Mouse (Mus musculus): ENCODE data around the gene Gnat2. TPM values are rescaled to one million over a fixed set of nuclear protein-coding genes. Genes with fewer than 3 reads are reported as not detected.
A peak's percentile ranks its signal among the peaks of the same experiment; 100 is the strongest.

Gene Gnat2
- 9.0 and 10.2 TPM in 2 replicates for total RNA-seq (2014; fragmentation: Nextera tagmentation)
- 2.0 and 4.5 TPM in 2 replicates for total RNA-seq (2017)
- polyA plus RNA-seq (2012), result 0.85 and 2.4 TPM in 2 replicates

DNA sequence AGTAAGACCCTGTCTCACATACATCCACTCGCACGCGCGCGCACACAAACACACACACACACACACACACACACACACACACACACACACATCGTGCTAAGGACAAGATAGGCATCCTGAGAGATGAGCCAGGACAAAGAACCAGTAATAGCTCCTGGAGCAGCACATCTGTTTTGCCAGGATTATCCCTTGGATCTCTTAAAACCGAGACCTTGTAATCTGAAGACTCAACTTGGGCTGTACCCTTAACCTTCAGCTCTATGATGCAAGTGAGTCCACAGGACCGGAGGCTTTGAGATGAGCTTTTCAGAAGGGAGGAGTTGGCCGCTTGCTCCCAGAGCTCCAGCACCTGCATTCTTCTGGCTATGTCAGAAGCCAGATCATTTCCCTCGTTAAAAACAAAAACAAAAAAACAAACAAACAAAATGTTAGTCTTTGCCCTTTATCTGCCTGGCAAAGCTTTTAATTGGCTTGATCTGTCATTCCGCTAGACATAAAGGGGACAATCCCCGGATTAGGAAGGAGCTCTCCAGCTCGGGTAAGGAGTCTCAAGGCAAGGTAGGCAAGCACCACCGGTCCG, at the start of gene Gnat2:
Gene Gnat2 (plus strand): TSS at position 254 of the 580 bp plus-strand sequence.
- Histone ChIP-seq H3K27me3 (ENCODE audit: insufficient read depth, low read length) (no peaks in the 10 kb centered on the region), H3K36me3 (replicated peaks) (peaks cover 38% of the 10 kb centered on the region), H3K9me3 (replicated peaks) (no peaks in the 10 kb centered on the region), H3K4me3 (ENCODE audit: low read depth, low read length) (no peak within 1 kb of the TSS), H3K4me1 (ENCODE audit: insufficient read depth, low read depth, low read length) (peaks cover 81% of the 10 kb centered on the region)
- TF ChIP-seq POLR2AphosphoS5 (IDR thresholded peaks at IDR 0.05; ENCODE audit: insufficient replicate concordance, low read depth, low read length) (no peak), GATA1 (IDR thresholded peaks at IDR 0.05; ENCODE audit: borderline replicate concordance, low read length) (no peak), GATA2 (IDR thresholded peaks at IDR 0.05; ENCODE audit: borderline replicate concordance, low read depth, low read length) (no peak), CTCF (IDR thresholded peaks at IDR 0.05; ENCODE audit: low read depth, low read length) (no peak), TAL1 (conservative IDR thresholded peaks at IDR 0.05; ENCODE audit: low read depth, low read length) (no peak)
- ATAC-seq (ENCODE audit: extremely low read depth, insufficient number of reproducible peaks, low FRiP score, poor library complexity, severe bottlenecking), result no peak
- DNase-seq (ENCODE audit: low spot score), result no peak

DNA sequence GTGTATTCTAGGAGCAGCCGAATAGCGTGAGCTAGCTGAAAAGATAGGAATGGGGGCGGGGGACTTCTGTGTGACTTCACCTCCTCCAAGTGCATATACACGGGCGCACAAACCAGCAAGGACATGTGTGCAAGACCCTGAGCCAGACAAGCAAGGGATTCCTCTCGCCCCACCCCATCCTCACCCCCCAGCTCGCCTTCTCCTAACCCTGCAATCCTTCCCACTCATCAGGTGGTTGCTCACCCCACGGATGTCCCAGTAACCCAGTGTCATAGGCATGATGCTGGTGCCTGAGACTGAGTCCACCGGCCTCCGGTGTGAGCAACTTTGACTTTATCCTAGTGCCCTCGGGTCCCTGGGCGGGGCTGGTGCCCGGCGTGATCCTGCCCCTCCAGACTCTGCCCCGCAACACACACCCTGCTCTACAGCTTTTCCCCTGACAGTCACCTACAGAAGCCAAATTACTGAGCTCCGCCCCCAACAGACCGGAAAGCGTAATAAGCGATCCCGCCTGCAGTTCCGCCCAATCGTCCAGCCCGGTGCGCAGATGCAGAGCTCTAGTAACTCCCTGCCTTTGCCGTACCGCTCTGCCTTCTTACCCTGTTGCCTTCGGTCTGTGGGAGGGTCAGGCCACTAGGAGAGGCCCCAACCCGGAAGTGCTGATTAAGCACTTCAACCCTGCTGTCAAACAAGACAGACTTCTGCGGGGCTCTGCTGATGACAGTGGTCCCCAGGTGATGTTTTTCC, 48.0 kb upstream of the Gnat2 start, which contains the start of gene Gstm4:
Gene Gstm4 (minus strand): TSS at position 501 of the 747 bp plus-strand sequence.
- no peak within 1 kb of the TSS for H3K4me3 ChIP-seq (ENCODE audit: low read depth, low read length)
- DNase-seq (ENCODE audit: low spot score) (no peak), ATAC-seq (ENCODE audit: extremely low read depth, insufficient number of reproducible peaks, low FRiP score, poor library complexity, severe bottlenecking) (no peak)
- no peak for TF ChIP-seq POLR2AphosphoS5 (IDR thresholded peaks at IDR 0.05; ENCODE audit: insufficient replicate concordance, low read depth, low read length)
- no peak for TF ChIP-seq CTCF (IDR thresholded peaks at IDR 0.05; ENCODE audit: low read depth, low read length)
- no peak for TF ChIP-seq GATA2 (IDR thresholded peaks at IDR 0.05; ENCODE audit: borderline replicate concordance, low read depth, low read length)
- TF ChIP-seq GATA1 (IDR thresholded peaks at IDR 0.05; ENCODE audit: borderline replicate concordance, low read length), result no peak
- no peak for TF ChIP-seq TAL1 (conservative IDR thresholded peaks at IDR 0.05; ENCODE audit: low read depth, low read length)
- H3K9me3 ChIP-seq (replicated peaks), result no peaks in the 10 kb centered on the region
- peaks cover 18% of the 10 kb centered on the region for H3K27me3 ChIP-seq (ENCODE audit: insufficient read depth, low read length)
- H3K4me1 ChIP-seq (ENCODE audit: insufficient read depth, low read depth, low read length), result peaks cover 6% of the 10 kb centered on the region
- no peaks in the 10 kb centered on the region for H3K36me3 ChIP-seq (replicated peaks)

DNA sequence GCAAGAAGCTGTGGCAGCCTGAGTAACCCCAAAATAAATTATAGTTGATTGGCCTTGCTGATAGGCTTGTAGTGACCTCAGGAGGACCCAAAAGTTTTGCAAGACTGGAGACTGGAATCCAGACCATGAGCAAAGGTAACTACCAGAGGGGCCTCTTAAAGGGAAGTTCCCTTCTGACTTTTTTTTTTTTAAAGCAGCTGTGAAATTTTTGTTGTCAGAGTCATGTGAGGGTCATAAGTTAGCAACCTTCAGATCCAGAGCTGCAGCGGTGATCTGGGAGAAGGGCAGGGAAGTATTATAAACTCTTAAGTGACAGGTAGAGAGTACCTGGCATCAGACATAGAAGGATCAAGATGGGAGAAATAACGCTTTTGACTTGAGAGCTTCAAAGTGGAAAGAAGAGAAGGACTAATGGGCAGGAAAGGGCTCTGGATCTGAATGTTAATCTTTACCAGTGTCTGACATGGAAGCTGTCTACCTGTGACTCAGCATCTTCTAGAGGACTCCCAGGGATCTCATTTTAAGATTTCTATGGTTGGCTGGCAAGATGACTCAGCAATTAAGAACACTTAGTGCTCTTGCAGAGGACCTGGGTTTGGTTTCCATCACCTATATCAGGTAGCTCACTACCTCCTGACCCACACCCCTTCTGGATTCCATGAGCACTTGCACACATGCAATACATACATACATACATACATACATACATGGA, 45.5 kb upstream of the Gnat2 start:
- H3K27me3 ChIP-seq (ENCODE audit: insufficient read depth, low read length), result peaks cover 19% of the 10 kb centered on the region
- ATAC-seq (ENCODE audit: extremely low read depth, insufficient number of reproducible peaks, low FRiP score, poor library complexity, severe bottlenecking), result no peak
- H3K36me3 ChIP-seq (replicated peaks), result no peaks in the 10 kb centered on the region
- H3K4me3 ChIP-seq (ENCODE audit: low read depth, low read length), result no peak overlapping the region
- H3K4me1 ChIP-seq (ENCODE audit: insufficient read depth, low read depth, low read length), result peaks cover 6% of the 10 kb centered on the region
- no peak for TF ChIP-seq GATA1 (IDR thresholded peaks at IDR 0.05; ENCODE audit: borderline replicate concordance, low read length)
- TF ChIP-seq TAL1 (conservative IDR thresholded peaks at IDR 0.05; ENCODE audit: low read depth, low read length), result no peak
- no peak for TF ChIP-seq GATA2 (IDR thresholded peaks at IDR 0.05; ENCODE audit: borderline replicate concordance, low read depth, low read length)
- no peak for TF ChIP-seq POLR2AphosphoS5 (IDR thresholded peaks at IDR 0.05; ENCODE audit: insufficient replicate concordance, low read depth, low read length)
- TF ChIP-seq CTCF (IDR thresholded peaks at IDR 0.05; ENCODE audit: low read depth, low read length), result no peak
- DNase-seq (ENCODE audit: low spot score), result no peak
- no peaks in the 10 kb centered on the region for H3K9me3 ChIP-seq (replicated peaks)

DNA sequence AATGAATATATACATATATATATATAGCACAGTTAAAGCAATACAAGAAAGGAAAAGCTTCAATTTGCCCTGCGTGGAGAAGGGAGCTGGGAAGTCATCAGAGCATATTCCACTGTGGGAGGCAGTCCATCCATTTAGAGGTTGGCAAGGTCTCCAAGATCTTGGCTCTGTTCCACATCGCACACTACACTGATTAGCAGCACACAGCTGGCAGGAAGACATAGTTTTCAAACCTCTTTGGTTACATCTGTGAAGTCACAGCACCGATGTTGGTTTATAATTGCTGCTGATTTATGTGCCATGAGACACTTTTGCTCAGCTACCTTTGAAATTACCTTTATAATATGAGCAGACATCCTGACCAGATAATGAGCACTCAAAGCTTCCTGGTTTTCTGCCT, 44.3 kb upstream of the Gnat2 start:
- ATAC-seq (ENCODE audit: extremely low read depth, insufficient number of reproducible peaks, low FRiP score, poor library complexity, severe bottlenecking) (no peak), DNase-seq (ENCODE audit: low spot score) (no peak)
- peaks cover 16% of the 10 kb centered on the region for H3K27me3 ChIP-seq (ENCODE audit: insufficient read depth, low read length)

DNA sequence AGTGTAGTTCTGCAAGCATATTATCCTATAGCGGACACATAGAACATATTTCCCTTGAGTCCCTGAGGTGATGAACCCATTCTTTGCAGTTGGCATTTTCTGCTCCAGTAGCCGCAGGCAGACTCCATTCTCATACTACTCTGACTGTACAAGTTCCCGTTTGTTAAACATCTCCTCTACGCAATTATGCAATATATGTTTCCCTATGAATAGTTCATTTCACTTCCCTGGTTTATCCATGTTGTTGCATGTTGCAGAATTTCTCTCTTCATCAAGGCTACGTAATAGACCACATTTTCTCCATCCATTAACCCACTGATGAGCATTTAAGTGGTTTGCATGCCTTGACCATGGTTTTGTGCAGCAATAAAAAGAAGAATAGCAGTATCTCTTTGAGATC, 42.1 kb upstream of the Gnat2 start:
- no peak for DNase-seq (ENCODE audit: low spot score)
- Histone ChIP-seq H3K9me3 (replicated peaks) (no peaks in the 10 kb centered on the region), H3K4me3 (ENCODE audit: low read depth, low read length) (no peak overlapping the region), H3K4me1 (ENCODE audit: insufficient read depth, low read depth, low read length) (peaks cover 4% of the 10 kb centered on the region), H3K36me3 (replicated peaks) (no peaks in the 10 kb centered on the region), H3K27me3 (ENCODE audit: insufficient read depth, low read length) (peaks cover 17% of the 10 kb centered on the region)
- TF ChIP-seq GATA2 (IDR thresholded peaks at IDR 0.05; ENCODE audit: borderline replicate concordance, low read depth, low read length) (no peak), TAL1 (conservative IDR thresholded peaks at IDR 0.05; ENCODE audit: low read depth, low read length) (no peak), GATA1 (IDR thresholded peaks at IDR 0.05; ENCODE audit: borderline replicate concordance, low read length) (no peak), POLR2AphosphoS5 (IDR thresholded peaks at IDR 0.05; ENCODE audit: insufficient replicate concordance, low read depth, low read length) (no peak), CTCF (IDR thresholded peaks at IDR 0.05; ENCODE audit: low read depth, low read length) (no peak)
- ATAC-seq (ENCODE audit: extremely low read depth, insufficient number of reproducible peaks, low FRiP score, poor library complexity, severe bottlenecking), result no peak

More for the DNA sequence above, 44.3 kb upstream of the Gnat2 start:
- H3K4me1 ChIP-seq (ENCODE audit: insufficient read depth, low read depth, low read length), result peaks cover 6% of the 10 kb centered on the region
- H3K9me3 ChIP-seq (replicated peaks), result no peaks in the 10 kb centered on the region
- H3K36me3 ChIP-seq (replicated peaks), result no peaks in the 10 kb centered on the region
- H3K4me3 ChIP-seq (ENCODE audit: low read depth, low read length), result no peak overlapping the region
- no peak for TF ChIP-seq GATA1 (IDR thresholded peaks at IDR 0.05; ENCODE audit: borderline replicate concordance, low read length)
- TF ChIP-seq TAL1 (conservative IDR thresholded peaks at IDR 0.05; ENCODE audit: low read depth, low read length), result no peak
- TF ChIP-seq GATA2 (IDR thresholded peaks at IDR 0.05; ENCODE audit: borderline replicate concordance, low read depth, low read length), result no peak

DNA sequence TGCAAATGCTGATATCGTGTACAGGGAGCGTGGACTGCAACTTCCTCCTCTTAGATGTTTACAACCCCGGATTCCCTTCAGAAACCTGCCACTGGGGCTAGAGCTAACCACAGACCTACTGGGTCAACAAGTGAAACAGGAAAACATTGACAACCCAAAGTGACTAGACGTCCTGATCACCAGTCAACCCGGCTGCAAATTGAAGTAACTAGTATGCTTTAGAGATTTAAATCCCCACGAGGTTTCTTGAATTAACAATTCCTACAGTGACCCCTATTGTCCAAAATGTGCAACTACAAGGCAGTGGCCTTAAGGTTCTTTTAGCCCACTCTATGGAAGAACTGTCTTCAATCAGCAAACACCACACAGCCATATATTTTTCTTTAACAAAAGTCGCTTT, 31.2 kb upstream of the Gnat2 start:
- H3K27me3 ChIP-seq (ENCODE audit: insufficient read depth, low read length), result peaks cover 26% of the 10 kb centered on the region
- no peaks in the 10 kb centered on the region for H3K9me3 ChIP-seq (replicated peaks)
- no peaks in the 10 kb centered on the region for H3K36me3 ChIP-seq (replicated peaks)
- no peak overlapping the region for H3K4me3 ChIP-seq (ENCODE audit: low read depth, low read length)
- peaks cover 19% of the 10 kb centered on the region for H3K4me1 ChIP-seq (ENCODE audit: insufficient read depth, low read depth, low read length)
- no peak for DNase-seq (ENCODE audit: low spot score)
- TF ChIP-seq CTCF (IDR thresholded peaks at IDR 0.05; ENCODE audit: low read depth, low read length), result peak; percentile 84
- TF ChIP-seq TAL1 (conservative IDR thresholded peaks at IDR 0.05; ENCODE audit: low read depth, low read length), result no peak
- no peak for ATAC-seq (ENCODE audit: extremely low read depth, insufficient number of reproducible peaks, low FRiP score, poor library complexity, severe bottlenecking)
